Mouse (Mus musculus): ENCODE measurements around the gene Sat1.
"Not testable (repeated sequence)": the region's sequence is repeated elsewhere in the genome, so short reads cannot be mapped to it uniquely, and the experiment has no call there.

The Sat1 gene

GRCm38 (mm10) chrX:155216271-155216670, at the start of gene Sat1:
Gene Sat1 (minus strand): TSS chrX:155216449.
- DNase-seq = peak; percentile 91

- DNase-seq = no peak
Observed at GRCm38 (mm10) chrX:155262915-155263252, 46.6 kb upstream of the Sat1 start.

GRCm38 (mm10) chrX:155262235-155262914, 46.1 kb upstream of the Sat1 start, which contains the start of gene Acot9:
Gene Acot9 (plus strand): TSS chrX:155262443.
- DNase-seq = peak; percentile 92

GRCm38 (mm10) chrX:155256856-155257255, 40.6 kb upstream of the Sat1 start:
- no peak for DNase-seq

- DNase-seq = no peak
Observed at GRCm38 (mm10) chrX:155218277-155218676, 2.0 kb upstream of the Sat1 start.

- DNase-seq = peak; percentile 31
Observed at GRCm38 (mm10) chrX:155215501-155216248, 574 bp downstream of the Sat1 start.

- DNase-seq = no peak
Observed at GRCm38 (mm10) chrX:155214291-155215136, 1.7 kb downstream of the Sat1 start.

- DNase-seq = no peak
Observed at GRCm38 (mm10) chrX:155208671-155209070, 7.6 kb downstream of the Sat1 start.

- DNase-seq = not testable (repeated sequence)
Observed at GRCm38 (mm10) chrX:155205436-155205835, 10.8 kb downstream of the Sat1 start.

- no peak for DNase-seq
Observed at GRCm38 (mm10) chrX:155202406-155203305, 13.6 kb downstream of the Sat1 start.

GRCm38 (mm10) chrX:155201799-155202198, 14.4 kb downstream of the Sat1 start:
- DNase-seq = no peak

- no peak for DNase-seq
Observed at GRCm38 (mm10) chrX:155194979-155195378, 21.3 kb downstream of the Sat1 start.

GRCm38 (mm10) chrX:155193732-155194443, 22.4 kb downstream of the Sat1 start:
- no peak for DNase-seq

- DNase-seq = no peak
Observed at GRCm38 (mm10) chrX:155191941-155192340, 24.3 kb downstream of the Sat1 start.

- no peak for DNase-seq
Observed at GRCm38 (mm10) chrX:155177640-155178039, 38.6 kb downstream of the Sat1 start.

GRCm38 (mm10) chrX:155177230-155177629, 39.0 kb downstream of the Sat1 start:
- DNase-seq = no peak

- no peak for DNase-seq
Observed at GRCm38 (mm10) chrX:155175568-155175967, 40.7 kb downstream of the Sat1 start.

GRCm38 (mm10) chrX:155172310-155172709, 43.9 kb downstream of the Sat1 start:
- no peak for DNase-seq

GRCm38 (mm10) chrX:155171754-155172153, 44.5 kb downstream of the Sat1 start:
- DNase-seq = no peak

- no peak for DNase-seq
Observed at GRCm38 (mm10) chrX:155169886-155170285, 46.4 kb downstream of the Sat1 start.

- no peak for DNase-seq
Observed at GRCm38 (mm10) chrX:155167667-155168066, 48.6 kb downstream of the Sat1 start.

GRCm38 (mm10) chrX:155166313-155166712, 49.9 kb downstream of the Sat1 start:
- DNase-seq = no peak

All from cerebellum, adult 11-12 months (tissue).